Mouse (Mus musculus): Measurements from ENCODE around the gene Pom121l2.

The Pom121l2 gene

GRCm38 (mm10) chr13:21980981-21981802 lies at the start of gene Pom121l2:
Gene Pom121l2, plus strand, starts transcription at chr13:21981194.
- peak; percentile 41 for DNase-seq

- no peak for DNase-seq
These were observed 49.3 kb upstream of the Pom121l2 start for GRCm38 (mm10) chr13:21931740-21932139.

- no peak for DNase-seq
These were observed 47.1 kb upstream of the Pom121l2 start for GRCm38 (mm10) chr13:21933626-21934548.

GRCm38 (mm10) chr13:21934982-21935791 lies 45.8 kb upstream of the Pom121l2 start:
- peak; percentile 32 for DNase-seq

- DNase-seq = no peak
These were observed 45.2 kb upstream of the Pom121l2 start for GRCm38 (mm10) chr13:21935833-21936232.

GRCm38 (mm10) chr13:21936968-21937367 lies 44.0 kb upstream of the Pom121l2 start:
- DNase-seq = no peak

GRCm38 (mm10) chr13:21940213-21940612 lies 40.8 kb upstream of the Pom121l2 start:
- peak; percentile 88 for DNase-seq

GRCm38 (mm10) chr13:21940811-21941321 lies 40.1 kb upstream of the Pom121l2 start:
- peak; percentile 92 for DNase-seq

GRCm38 (mm10) chr13:21943644-21944043 lies 37.4 kb upstream of the Pom121l2 start:
- DNase-seq = no peak

- no peak for DNase-seq
These were observed 36.4 kb upstream of the Pom121l2 start for GRCm38 (mm10) chr13:21944592-21944925.

- DNase-seq = peak; percentile 95
These were observed 35.9 kb upstream of the Pom121l2 start, which contains the start of gene Zfp184 for GRCm38 (mm10) chr13:21944926-21945740. Gene Zfp184, plus strand, starts transcription at chr13:21945094.

GRCm38 (mm10) chr13:21969269-21969668 lies 11.7 kb upstream of the Pom121l2 start:
- DNase-seq = no peak

- no peak for DNase-seq
These were observed 11.2 kb upstream of the Pom121l2 start for GRCm38 (mm10) chr13:21969816-21970215.

- peak; percentile 36 for DNase-seq
These were observed 9.4 kb upstream of the Pom121l2 start for GRCm38 (mm10) chr13:21971641-21972040.

- DNase-seq = peak; percentile 86
These were observed 6.7 kb upstream of the Pom121l2 start for GRCm38 (mm10) chr13:21974221-21974725.

- peak; percentile 85 for DNase-seq
These were observed 6.1 kb upstream of the Pom121l2 start for GRCm38 (mm10) chr13:21974726-21975473.

GRCm38 (mm10) chr13:21981803-21982193 lies 804 bp downstream of the Pom121l2 start:
- DNase-seq = no peak

GRCm38 (mm10) chr13:21984486-21984885 lies 3.5 kb downstream of the Pom121l2 start:
- no peak for DNase-seq

- DNase-seq = no peak
These were observed 11.6 kb downstream of the Pom121l2 start for GRCm38 (mm10) chr13:21992550-21992949.

GRCm38 (mm10) chr13:21993957-21994738 lies 13.2 kb downstream of the Pom121l2 start:
- DNase-seq = no peak

All from cerebellum, adult 9-10 months (tissue).